Mouse (Mus musculus): ENCODE data around the gene Gm4778. TPM values are rescaled to one million over a fixed set of nuclear protein-coding genes. Genes with fewer than 3 reads are reported as not detected.

The Gm4778 gene
- polyA plus RNA-seq (2012; rRNA removed) = not detected in 2 replicates

DNA sequence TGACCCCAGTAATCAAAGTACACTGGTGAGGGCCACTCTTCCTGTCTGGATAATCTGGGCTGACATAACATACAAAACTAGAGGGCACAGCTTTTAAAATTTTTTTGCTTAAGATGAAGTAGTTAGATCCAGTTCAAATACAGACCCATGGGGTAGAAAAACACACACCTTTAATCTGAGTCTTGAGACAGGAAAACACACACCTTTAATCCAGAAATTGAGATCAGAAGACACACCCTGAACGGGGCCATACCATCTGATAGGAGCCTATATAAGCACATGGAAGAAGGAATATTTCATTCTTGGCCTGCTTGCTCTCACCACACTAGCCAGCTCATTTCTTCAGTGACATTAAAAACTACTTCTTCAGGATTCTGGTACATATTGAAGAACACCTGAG lies at the start of gene Gm4778:
Gm4778 (plus strand) TSS at position 301 of the 400 bp plus-strand sequence.

DNA sequence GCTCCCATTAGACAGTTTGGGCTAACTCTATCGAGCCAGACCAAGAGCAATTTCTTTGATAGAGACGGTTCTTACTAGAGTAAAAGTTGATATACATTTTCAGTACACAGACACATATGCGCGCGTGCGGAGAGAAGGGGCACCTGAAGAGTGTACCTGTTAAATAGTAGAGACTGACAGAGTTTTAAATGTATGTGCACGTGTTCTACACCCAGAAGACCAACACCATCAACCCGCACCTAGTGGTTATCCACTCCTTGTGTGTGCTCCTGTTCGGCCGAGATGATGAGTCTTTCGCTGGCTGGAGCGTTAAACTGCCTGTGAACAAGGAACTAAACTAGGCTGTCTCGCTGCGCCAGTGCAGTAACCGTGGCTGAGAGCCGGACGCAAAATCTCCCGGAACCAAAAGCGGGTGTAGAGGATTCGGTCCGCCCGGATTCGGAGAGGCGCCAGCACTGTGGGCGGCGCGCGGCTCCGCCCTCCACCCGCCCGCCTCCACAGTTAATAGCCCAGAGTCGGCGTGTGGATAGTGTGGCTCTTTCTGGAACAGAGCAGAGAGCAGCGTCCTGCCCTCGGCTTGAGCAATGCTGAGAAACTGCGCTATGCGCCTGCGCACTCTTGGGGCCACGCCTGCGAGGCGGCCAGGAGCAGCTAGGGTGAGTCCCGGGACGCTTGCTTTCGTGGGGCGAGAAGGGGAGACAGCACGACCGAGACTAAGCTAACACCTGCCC lies 46.0 kb downstream of the Gm4778 start, which contains the start of gene Them4:
Them4 (plus strand) TSS at position 457 of the 731 bp plus-strand sequence.

Other genes with a start within 250 kb of the Gm4778 start
- gene Gm9125, start 209.2 kb upstream of the Gm4778 start, polyA plus RNA-seq (2012; rRNA removed) = not detected in 2 replicates
- gene Gm10697, start 191.4 kb upstream of the Gm4778 start, polyA plus RNA-seq (2012; rRNA removed) = not detected in 2 replicates
- gene Gm10696, start 85.8 kb upstream of the Gm4778 start, polyA plus RNA-seq (2012; rRNA removed) = not detected in 2 replicates
- not detected in 2 replicates for gene Gm5286, start 67.3 kb upstream of the Gm4778 start, polyA plus RNA-seq (2012; rRNA removed)
- gene Them4, start 46.1 kb downstream of the Gm4778 start, polyA plus RNA-seq (2012; rRNA removed) = 0.93 and 1.3 TPM in 2 replicates
- not detected in 2 replicates for gene Them5, start 78.1 kb downstream of the Gm4778 start, polyA plus RNA-seq (2012; rRNA removed)
- 2.8 and 3.3 TPM in 2 replicates for gene C2cd4d, start 98.4 kb downstream of the Gm4778 start, polyA plus RNA-seq (2012; rRNA removed)
- gene Rorc, start 108.8 kb downstream of the Gm4778 start, polyA plus RNA-seq (2012; rRNA removed) = 25.5 and 36.0 TPM in 2 replicates
- 0.17 and 0.38 TPM in 2 replicates for gene Lingo4, start 134.5 kb downstream of the Gm4778 start, polyA plus RNA-seq (2012; rRNA removed)
- gene Tdrkh, start 149.2 kb downstream of the Gm4778 start, polyA plus RNA-seq (2012; rRNA removed) = 0.07 and 0.09 TPM in 2 replicates
- gene Mrpl9, start 179.3 kb downstream of the Gm4778 start, polyA plus RNA-seq (2012; rRNA removed) = 37.0 and 38.6 TPM in 2 replicates
- gene Oaz3, start 179.9 kb downstream of the Gm4778 start, polyA plus RNA-seq (2012; rRNA removed) = 0.25 and 1.2 TPM in 2 replicates
- 32.0 and 35.9 TPM in 2 replicates for gene Celf3, start 214.3 kb downstream of the Gm4778 start, polyA plus RNA-seq (2012; rRNA removed)
- 0.22 and 0.29 TPM in 2 replicates for gene Riiad1, start 216.3 kb downstream of the Gm4778 start, polyA plus RNA-seq (2012; rRNA removed)

Measured in colon, adult 2 months (tissue).